Mouse (Mus musculus) inflammation-experienced regulatory T-cells (primary cell): ENCODE results near the gene Asns. TPM values are rescaled to one million over a fixed set of nuclear protein-coding genes. Genes with fewer than 3 reads are reported as not detected.

Experiments
- polyA plus RNA-seq, 2 experiments: library from polyadenylated mRNA; unstranded; fragments of 100-300 nt; shearing (Covaris generic); gene quantifications; one replicate each; pipeline ENCODE4 v1.2.1; 2017

Asns gene
- 10 to 100 TPM in 1 of 2 experiments, 1 to 10 TPM in 1; 8.7 to 15.0 TPM for polyA plus RNA-seq

DNA sequence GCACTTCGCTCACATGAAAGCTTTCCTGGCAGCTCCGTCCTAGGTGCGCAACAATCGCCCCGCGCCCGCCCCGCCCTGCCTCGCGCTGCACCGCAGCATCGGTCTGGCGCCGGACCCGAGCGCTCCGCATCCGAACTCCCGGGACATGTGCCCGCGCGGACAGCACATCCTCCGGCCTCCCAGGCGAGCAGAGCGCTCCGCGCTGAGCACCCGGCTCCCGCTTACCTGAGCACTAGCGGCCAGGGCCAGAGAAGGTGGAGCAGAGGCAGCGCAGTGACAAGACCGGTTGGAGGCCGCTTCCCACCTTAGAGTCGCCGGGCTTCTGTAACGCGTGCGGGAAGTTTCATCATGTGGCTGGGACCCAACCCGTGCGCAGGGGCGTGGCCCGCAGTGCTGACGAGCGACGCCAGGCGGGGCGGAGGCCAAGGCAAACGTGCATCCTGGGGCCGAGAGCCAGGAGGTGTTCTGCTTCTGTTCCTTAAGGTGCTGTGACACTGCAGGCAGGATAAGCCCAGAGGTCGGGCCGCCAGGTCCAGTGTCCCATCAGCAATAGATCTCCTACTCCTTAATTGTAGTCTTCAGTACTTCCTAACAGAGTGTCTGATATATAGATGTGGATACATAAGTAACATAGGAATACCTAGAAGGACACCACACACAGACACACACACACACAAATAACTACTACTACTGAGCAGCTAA, at the start of gene Asns:
Gene Asns (minus strand): TSS at position 371 of the 702 bp plus-strand sequence.

Other genes with a start within 250 kb of the Asns start
- gene Tac1, start 138.4 kb downstream of the Asns start, polyA plus RNA-seq, result 1 to 10 TPM in 1 of 2 experiments, not detected in 1; 1.7 TPM
- 10 to 100 TPM; 21.1 to 29.4 TPM for gene C1galt1, start 151.6 kb upstream of the Asns start, polyA plus RNA-seq